Mouse (Mus musculus) hindbrain, embryonic 15.5 days (tissue): ENCODE results near the gene Fbxo24. TPM values are rescaled to one million over a fixed set of nuclear protein-coding genes. Genes with fewer than 3 reads are reported as not detected.

ENCODE experiments used
- ATAC-seq: fragments of 200-750 bp; cut with Nextera tagmentation; 2 replicates; pipeline ENCODE4 v1.8.0; 2017; ENCODE audit warnings: low read depth, moderate number of reproducible peaks, moderate TSS enrichment; ENCODE audit not compliant: low FRiP score
- H3K27ac ChIP-seq: fragments of 300-500 bp; sonication (generic); replicated peaks from 2 replicates; pipeline ENCODE4 v1.5.1; 2015; ENCODE audit warnings: mild to moderate bottlenecking, inconsistent platforms
- H3K27me3 ChIP-seq: fragments of 300-500 bp; sonication (generic); 2 replicates; pipeline ENCODE4 v1.6.1; 2015; ENCODE audit warnings: control low read depth, inconsistent platforms
- H3K36me3 ChIP-seq: fragments of 300-500 bp; sonication (generic); 2 replicates; pipeline ENCODE4 v1.6.1; 2015; ENCODE audit warnings: control low read depth, inconsistent platforms
- H3K4me1 ChIP-seq: fragments of 300-500 bp; sonication (generic); replicated peaks from 2 replicates; pipeline ENCODE4 v1.6.1; 2015; ENCODE audit warnings: control low read depth, inconsistent platforms
- H3K4me2 ChIP-seq: fragments of 300-500 bp; sonication (generic); 2 replicates; pipeline ENCODE4 v1.6.1; 2015; ENCODE audit warnings: moderate library complexity, mild to moderate bottlenecking, inconsistent platforms
- H3K4me3 ChIP-seq: fragments of 300-500 bp; sonication (generic); 2 replicates; pipeline ENCODE4 v1.5.1; 2015; ENCODE audit warnings: mild to moderate bottlenecking, inconsistent platforms
- H3K9ac ChIP-seq: fragments of 300-500 bp; sonication (generic); 2 replicates; pipeline ENCODE4 v1.6.1; 2015; ENCODE audit warnings: inconsistent platforms
- H3K9me3 ChIP-seq: fragments of 300-500 bp; sonication (generic); 2 replicates; pipeline ENCODE4 v1.6.1; 2016; ENCODE audit warnings: control low read depth, inconsistent platforms
- WGBS: fragments of 180-500 bp; shearing (Covaris S2); methylation state at CpG from one replicate; pipeline ENCODE4 v1.1.7; 2015; 5-methylcytosine and 5-hydroxymethylcytosine counted together
- polyA plus RNA-seq: library from polyadenylated mRNA; unstranded; fragments of >200 nt; fragmentation: Nextera tagmentation; extraction: Ambion mirVana; gene quantifications from 2 replicates; pipeline ENCODE4 v1.2.1, GENCODE M21; 2015

The Fbxo24 gene
- polyA plus RNA-seq, 1 experiment from 2014 or later: 0.31 TPM

GRCm38 (mm10) chr5:137570181-137570580 lies 58.6 kb downstream of the Fbxo24 start:
- 52% methylated on average over 7 of the region's 7 CpGs for WGBS
- Histone ChIP-seq H3K27ac (no peak overlapping the region), H3K4me1 (peaks cover 4% of the 10 kb centered on the region; the same call in 1 of the 2 replicates), H3K4me3 (no peak overlapping the region), H3K9me3 (no peaks in the 10 kb centered on the region), H3K27me3 (no peaks in the 10 kb centered on the region), H3K4me2 (no peak overlapping the region), H3K9ac (no peak overlapping the region), H3K36me3 (peaks cover 7% of the 10 kb centered on the region)
- ATAC-seq: no peak

DNA sequence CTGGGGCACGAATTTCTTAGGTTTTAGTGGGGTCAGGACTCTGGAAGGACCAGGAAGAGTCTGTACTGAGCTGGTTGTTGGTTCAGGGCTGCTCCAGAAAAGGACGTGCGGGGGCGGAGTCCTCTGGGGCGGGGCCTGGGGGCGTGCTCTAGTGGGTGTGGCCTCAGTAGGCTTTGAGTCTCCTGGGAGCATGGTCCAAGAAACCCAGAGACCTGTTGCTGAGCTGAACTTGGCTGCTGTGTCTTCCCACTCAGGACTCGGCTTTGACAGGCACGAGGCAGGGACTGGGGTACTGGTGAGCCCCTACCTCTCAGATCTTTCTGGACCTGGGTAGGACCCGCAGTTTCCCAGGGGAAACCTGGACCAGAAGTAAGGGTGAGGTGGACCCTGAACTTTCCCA lies 59.1 kb downstream of the Fbxo24 start, which contains the start of gene Tfr2:
TSS of gene Tfr2 (plus strand) at position 176 of the 400 bp plus-strand sequence.
- H3K4me3 ChIP-seq: no peak within 1 kb of the TSS
- peaks cover 2% of the 10 kb centered on the region; the same call in 1 of the 2 replicates for H3K4me1 ChIP-seq
- WGBS: 37% methylated on average over 9 of the region's 9 CpGs
- no peaks in the 10 kb centered on the region for H3K9me3 ChIP-seq
- H3K4me2 ChIP-seq: no peak within 1 kb of the TSS
- peaks cover 7% of the 10 kb centered on the region for H3K36me3 ChIP-seq
- no peaks in the 10 kb centered on the region for H3K27me3 ChIP-seq
- H3K9ac ChIP-seq: no peak within 1 kb of the TSS
- no peak within 1 kb of the TSS for H3K27ac ChIP-seq
- ATAC-seq: no peak

DNA sequence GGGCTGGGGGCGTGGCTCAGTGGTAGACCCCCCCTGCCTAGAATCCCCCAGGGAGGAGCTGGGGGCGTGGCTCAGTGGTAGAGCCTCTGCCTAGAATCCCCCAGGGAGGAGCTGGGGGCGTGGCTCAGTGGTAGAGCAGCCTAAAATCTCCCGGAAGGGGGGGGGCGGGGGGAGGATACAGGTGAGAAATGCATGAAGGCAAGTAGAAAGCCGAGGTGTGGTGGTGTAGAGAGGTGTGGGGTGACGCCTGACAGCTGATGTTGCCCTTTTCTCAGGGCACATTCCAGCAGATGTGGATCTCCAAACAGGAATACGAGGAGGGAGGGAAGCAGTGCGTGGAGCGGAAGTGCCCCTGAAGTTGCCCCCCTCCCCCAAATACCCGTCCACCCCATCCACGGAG lies 59.8 kb downstream of the Fbxo24 start:
- no peak overlapping the region for H3K27ac ChIP-seq
- ATAC-seq: no peak
- H3K27me3 ChIP-seq: no peaks in the 10 kb centered on the region
- H3K4me1 ChIP-seq: no peaks in the 10 kb centered on the region
- WGBS: 78% methylated on average over 12 of the region's 12 CpGs
- H3K9ac ChIP-seq: no peak overlapping the region
- H3K4me3 ChIP-seq: no peak overlapping the region
- H3K36me3 ChIP-seq: peaks cover 7% of the 10 kb centered on the region
- H3K9me3 ChIP-seq: no peaks in the 10 kb centered on the region
- H3K4me2 ChIP-seq: no peak overlapping the region

DNA sequence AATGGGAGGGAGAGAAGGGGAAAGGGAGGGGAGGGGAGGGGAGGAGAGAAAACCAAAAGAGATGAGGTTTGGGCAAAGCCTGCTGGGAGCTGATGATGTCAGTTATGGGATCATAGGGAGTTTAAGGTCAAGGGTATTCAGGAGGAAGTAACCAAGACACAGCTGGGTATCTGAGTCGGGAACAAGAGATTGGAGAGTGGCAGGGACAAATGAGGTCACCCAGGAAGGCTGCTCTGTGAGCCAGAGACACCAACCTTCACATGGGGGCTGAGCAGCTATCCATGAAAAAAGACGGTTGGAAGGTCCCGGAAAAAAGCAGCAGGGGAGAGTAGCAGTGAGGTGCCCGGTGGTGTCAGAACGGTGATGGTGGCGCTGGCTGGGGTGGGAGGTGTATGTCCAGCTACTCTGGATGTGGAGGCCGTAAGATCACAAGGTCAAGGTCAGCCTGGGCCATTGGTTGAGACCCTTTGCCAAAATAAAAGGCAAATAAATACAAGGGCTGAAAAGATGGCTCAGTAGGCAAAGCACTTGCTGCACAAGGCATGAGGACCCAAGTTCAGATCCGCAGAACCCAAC lies 60.5 kb downstream of the Fbxo24 start:
- Histone ChIP-seq H3K27me3 (no peaks in the 10 kb centered on the region), H3K9me3 (no peaks in the 10 kb centered on the region), H3K4me2 (no peak overlapping the region), H3K27ac (no peak overlapping the region), H3K9ac (no peak overlapping the region), H3K4me1 (no peaks in the 10 kb centered on the region), H3K4me3 (no peak overlapping the region), H3K36me3 (peaks cover 7% of the 10 kb centered on the region)
- ATAC-seq: no peak
- 79% methylated on average over 8 of the region's 8 CpGs for WGBS

- H3K4me1 ChIP-seq: no peaks in the 10 kb centered on the region
- no peak overlapping the region for H3K4me2 ChIP-seq
- no peak for ATAC-seq
- H3K36me3 ChIP-seq: peaks cover 7% of the 10 kb centered on the region
- no peak overlapping the region for H3K9ac ChIP-seq
- H3K4me3 ChIP-seq: no peak overlapping the region
- H3K27me3 ChIP-seq: no peaks in the 10 kb centered on the region
- no peak overlapping the region for H3K27ac ChIP-seq
- H3K9me3 ChIP-seq: no peaks in the 10 kb centered on the region
- WGBS: 96% methylated on average over 5 of the region's 5 CpGs
Observed at GRCm38 (mm10) chr5:137566416-137566815, 62.4 kb downstream of the Fbxo24 start.

GRCm38 (mm10) chr5:137565744-137566143 lies 63.1 kb downstream of the Fbxo24 start:
- Histone ChIP-seq H3K9me3 (no peaks in the 10 kb centered on the region), H3K4me1 (no peaks in the 10 kb centered on the region), H3K4me2 (no peak overlapping the region), H3K27ac (no peak overlapping the region), H3K36me3 (peaks cover 7% of the 10 kb centered on the region), H3K9ac (no peak overlapping the region), H3K27me3 (no peaks in the 10 kb centered on the region), H3K4me3 (no peak overlapping the region)
- ATAC-seq: no peak
- 63% methylated on average over 6 of the region's 6 CpGs for WGBS

DNA sequence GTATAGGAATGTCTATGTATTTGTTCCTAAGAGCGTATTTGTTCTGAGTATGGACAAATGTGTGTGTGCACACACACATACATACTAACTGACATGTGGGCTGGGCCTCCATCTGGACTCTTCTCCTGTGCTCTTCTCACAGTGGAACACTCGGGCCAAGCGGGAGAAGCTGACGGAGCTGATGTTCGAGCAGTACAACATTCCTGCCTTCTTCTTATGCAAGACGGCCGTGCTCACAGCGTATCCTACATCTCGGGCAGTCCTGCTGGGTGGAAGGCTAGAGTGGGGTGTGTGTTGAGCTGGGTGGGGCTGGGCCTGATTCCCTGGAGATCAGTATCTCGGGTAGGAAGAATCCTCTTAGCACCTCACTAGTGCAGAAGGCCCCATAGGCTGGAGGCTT lies 65.8 kb downstream of the Fbxo24 start:
- peaks cover 18% of the 10 kb centered on the region for H3K36me3 ChIP-seq
- H3K9ac ChIP-seq: no peak overlapping the region
- H3K4me2 ChIP-seq: no peak overlapping the region
- no peak overlapping the region for H3K4me3 ChIP-seq
- WGBS: 76% methylated on average over 10 of the region's 10 CpGs
- H3K4me1 ChIP-seq: no peaks in the 10 kb centered on the region
- H3K27me3 ChIP-seq: no peaks in the 10 kb centered on the region
- no peak for ATAC-seq
- H3K9me3 ChIP-seq: no peaks in the 10 kb centered on the region
- H3K27ac ChIP-seq: no peak overlapping the region

Other genes starting within 250 kb of the Fbxo24 start
- gene Zan, start 151.9 kb downstream of the Fbxo24 start, polyA plus RNA-seq: 0.18 TPM in 2 replicates
- gene Pop7, start 126.5 kb downstream of the Fbxo24 start, polyA plus RNA-seq: 81.0 and 81.8 TPM in 2 replicates
- 16.4 and 18.4 TPM in 2 replicates for gene Gigyf1, start 110.5 kb downstream of the Fbxo24 start, polyA plus RNA-seq
- gene Epo, start 95.8 kb downstream of the Fbxo24 start, polyA plus RNA-seq: not detected in 2 replicates
- gene Gnb2, start 95.5 kb downstream of the Fbxo24 start, polyA plus RNA-seq: 516 and 544 TPM in 2 replicates
- gene Actl6b, start 75.5 kb downstream of the Fbxo24 start, polyA plus RNA-seq: 251 and 285 TPM in 2 replicates
- 6.1 and 6.4 TPM in 2 replicates for gene Tfr2, start 59.2 kb downstream of the Fbxo24 start, polyA plus RNA-seq
- 59.7 and 73.5 TPM in 2 replicates for gene Mospd3, start 27.9 kb downstream of the Fbxo24 start, polyA plus RNA-seq
- 16.6 and 19.4 TPM in 2 replicates for gene Pcolce, start 15.2 kb downstream of the Fbxo24 start, polyA plus RNA-seq
- gene Lrch4, start 119 bp upstream of the Fbxo24 start, polyA plus RNA-seq: 17.2 and 18.2 TPM in 2 replicates
- 7.4 and 9.2 TPM in 2 replicates for gene Gm20605, start 173 bp upstream of the Fbxo24 start, polyA plus RNA-seq
- 5.5 and 6.1 TPM in 2 replicates for gene Sap25, start 12.3 kb upstream of the Fbxo24 start, polyA plus RNA-seq
- gene Irs3, start 16.7 kb upstream of the Fbxo24 start, polyA plus RNA-seq: 0.09 and 0.12 TPM in 2 replicates
- gene Agfg2, start 55.7 kb upstream of the Fbxo24 start, polyA plus RNA-seq: 20.2 and 20.3 TPM in 2 replicates
- 44.1 and 48.5 TPM in 2 replicates for gene Nyap1, start 112.6 kb upstream of the Fbxo24 start, polyA plus RNA-seq
- gene Tsc22d4, start 116.7 kb upstream of the Fbxo24 start, polyA plus RNA-seq: 84.5 and 88.6 TPM in 2 replicates
- 43.4 and 44.7 TPM in 2 replicates for gene Ppp1r35, start 149.8 kb upstream of the Fbxo24 start, polyA plus RNA-seq
- gene Mepce, start 158.7 kb upstream of the Fbxo24 start, polyA plus RNA-seq: 9.7 and 11.0 TPM in 2 replicates
- 11.9 and 12.8 TPM in 2 replicates for gene Zcwpw1, start 158.8 kb upstream of the Fbxo24 start, polyA plus RNA-seq
- gene Pilra, start 207.3 kb upstream of the Fbxo24 start, polyA plus RNA-seq: 0.21 and 0.43 TPM in 2 replicates
- not detected in 2 replicates for gene Pilrb1, start 229.1 kb upstream of the Fbxo24 start, polyA plus RNA-seq
- gene Pilrb2, start 242.8 kb upstream of the Fbxo24 start, polyA plus RNA-seq: not detected in 2 replicates